Mouse (Mus musculus) inflammation-experienced regulatory T-cells, adult 6 months (primary cell): ENCODE measurements around the gene Sdc1. TPM values are rescaled to one million over a fixed set of nuclear protein-coding genes. Genes with fewer than 3 reads are reported as not detected.

Source experiments
- ATAC-seq: one replicate; pipeline ENCODE4 v1.8.0; 2017
- polyA plus RNA-seq, 3 experiments: library from polyadenylated mRNA; unstranded; fragments of 100-300 nt; shearing (Covaris generic); gene quantifications; one replicate each; pipeline ENCODE4 v1.2.1; 2017

Sdc1 gene
- polyA plus RNA-seq, 3 experiments from 2014 or later = 0.30 to 0.74 TPM; not detected in 1

DNA sequence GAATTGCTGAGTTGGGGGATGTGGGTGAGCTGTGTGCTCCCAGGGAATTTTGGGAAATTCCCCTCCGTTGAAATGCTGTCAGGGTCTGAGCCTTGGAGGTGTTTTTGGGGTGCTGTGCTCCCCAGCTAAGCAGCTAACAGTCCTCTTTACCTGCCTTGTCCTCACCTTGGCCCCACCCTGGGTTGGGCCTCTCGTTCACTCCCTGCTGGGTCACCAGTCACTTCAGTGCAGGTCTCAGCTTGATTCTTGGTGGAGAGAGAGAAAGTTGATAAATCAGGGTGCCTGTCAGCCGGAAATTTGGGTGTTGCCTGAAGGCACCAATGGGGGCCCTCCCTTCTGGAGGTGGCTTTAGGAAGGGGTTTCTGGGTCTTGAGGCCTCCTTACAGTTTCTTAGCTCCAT, 11.4 kb downstream of the Sdc1 start:
- no peak for ATAC-seq

GRCm38 (mm10) chr12:8784189-8784588, 13.1 kb downstream of the Sdc1 start:
- no peak for ATAC-seq

- no peak for ATAC-seq
Observed at GRCm38 (mm10) chr12:8786476-8786875, 15.4 kb downstream of the Sdc1 start.

GRCm38 (mm10) chr12:8786984-8787730, 16.0 kb downstream of the Sdc1 start:
- ATAC-seq = no peak

GRCm38 (mm10) chr12:8788469-8788868, 17.3 kb downstream of the Sdc1 start:
- ATAC-seq = no peak

- no peak for ATAC-seq
Observed at GRCm38 (mm10) chr12:8790615-8791014, 19.5 kb downstream of the Sdc1 start.

DNA sequence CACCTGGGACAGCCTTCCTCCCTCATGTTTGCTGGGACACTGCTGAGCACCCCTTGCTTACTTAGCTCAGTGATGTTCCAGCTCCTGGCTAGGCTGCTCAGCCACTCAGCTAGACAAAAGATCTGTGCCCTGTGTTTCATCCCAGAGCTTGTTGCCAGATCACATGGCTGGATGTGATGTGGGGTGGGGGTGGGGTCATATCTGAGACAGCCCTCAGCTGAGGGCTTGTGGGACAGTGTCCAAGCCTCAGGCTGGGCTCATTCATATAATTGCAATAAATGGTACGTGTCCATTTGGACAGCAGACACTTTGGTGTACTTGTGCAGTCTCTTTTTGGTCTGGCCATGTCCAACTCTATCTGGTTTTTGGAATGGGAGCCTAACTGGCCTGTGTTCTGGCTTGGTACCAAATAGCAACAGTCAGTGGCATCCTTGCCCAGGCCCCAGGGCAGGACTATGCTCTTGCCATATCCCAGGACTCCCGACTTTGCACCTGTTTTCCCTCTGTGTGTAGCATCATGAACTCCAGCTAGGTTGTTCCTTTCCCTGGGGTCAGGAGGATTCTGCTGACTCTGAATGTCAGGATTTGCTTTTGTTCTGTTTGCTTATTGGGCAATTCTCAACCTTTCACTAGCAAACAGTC, 22.4 kb downstream of the Sdc1 start:
- ATAC-seq = no peak

- ATAC-seq = no peak
Observed at GRCm38 (mm10) chr12:8797936-8798335, 26.8 kb downstream of the Sdc1 start.

- no peak for ATAC-seq
Observed at GRCm38 (mm10) chr12:8798486-8799020, 27.4 kb downstream of the Sdc1 start.

GRCm38 (mm10) chr12:8803421-8804076, 32.4 kb downstream of the Sdc1 start:
- ATAC-seq = no peak

- no peak for ATAC-seq
Observed at GRCm38 (mm10) chr12:8804077-8804456, 32.9 kb downstream of the Sdc1 start.

- ATAC-seq = no peak
Observed at GRCm38 (mm10) chr12:8804934-8805722, 34.0 kb downstream of the Sdc1 start.

GRCm38 (mm10) chr12:8809086-8809485, 38.0 kb downstream of the Sdc1 start:
- no peak for ATAC-seq

GRCm38 (mm10) chr12:8809626-8810025, 38.5 kb downstream of the Sdc1 start:
- ATAC-seq = no peak

DNA sequence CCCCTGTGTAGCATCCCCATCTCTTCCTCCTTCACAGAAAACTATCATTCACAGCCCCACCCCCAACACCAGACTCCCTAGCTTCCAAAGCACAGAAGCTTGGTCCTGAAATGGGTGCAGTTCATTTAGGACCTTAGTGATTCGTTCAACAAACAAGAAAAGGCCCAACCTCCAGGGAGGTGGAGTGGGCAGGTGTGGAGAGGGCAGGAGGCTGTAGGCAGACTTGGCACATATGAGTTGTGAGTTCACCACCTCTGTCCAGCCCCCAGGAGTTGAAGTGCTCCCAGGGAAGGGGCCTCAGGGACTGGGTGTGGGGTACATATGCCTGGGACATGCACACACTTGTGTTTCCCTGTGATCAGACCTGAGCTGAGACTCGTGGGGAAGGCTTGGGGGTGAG, 39.8 kb downstream of the Sdc1 start:
- ATAC-seq = no peak

DNA sequence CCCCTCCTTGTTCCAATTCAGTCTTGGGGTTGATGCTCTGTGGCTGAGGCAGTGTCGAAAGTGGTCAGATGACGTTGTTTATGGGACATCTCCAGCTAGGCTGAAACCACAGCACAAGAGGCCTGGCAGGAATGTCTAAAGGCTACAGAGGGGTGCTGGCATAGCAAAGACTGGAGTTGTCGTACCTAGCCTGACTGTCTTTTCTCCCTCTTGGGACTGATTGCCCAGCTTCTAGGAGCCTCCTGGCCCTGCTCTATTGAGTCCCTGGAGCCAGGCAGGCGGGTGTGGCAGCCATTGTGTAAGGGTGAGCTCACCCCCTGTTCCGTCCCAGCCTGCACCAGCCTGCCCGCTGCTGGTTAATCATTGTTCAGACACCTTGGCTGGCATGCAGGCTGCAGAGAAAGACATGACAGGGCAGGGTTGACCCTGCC, 40.3 kb downstream of the Sdc1 start:
- ATAC-seq = no peak

DNA sequence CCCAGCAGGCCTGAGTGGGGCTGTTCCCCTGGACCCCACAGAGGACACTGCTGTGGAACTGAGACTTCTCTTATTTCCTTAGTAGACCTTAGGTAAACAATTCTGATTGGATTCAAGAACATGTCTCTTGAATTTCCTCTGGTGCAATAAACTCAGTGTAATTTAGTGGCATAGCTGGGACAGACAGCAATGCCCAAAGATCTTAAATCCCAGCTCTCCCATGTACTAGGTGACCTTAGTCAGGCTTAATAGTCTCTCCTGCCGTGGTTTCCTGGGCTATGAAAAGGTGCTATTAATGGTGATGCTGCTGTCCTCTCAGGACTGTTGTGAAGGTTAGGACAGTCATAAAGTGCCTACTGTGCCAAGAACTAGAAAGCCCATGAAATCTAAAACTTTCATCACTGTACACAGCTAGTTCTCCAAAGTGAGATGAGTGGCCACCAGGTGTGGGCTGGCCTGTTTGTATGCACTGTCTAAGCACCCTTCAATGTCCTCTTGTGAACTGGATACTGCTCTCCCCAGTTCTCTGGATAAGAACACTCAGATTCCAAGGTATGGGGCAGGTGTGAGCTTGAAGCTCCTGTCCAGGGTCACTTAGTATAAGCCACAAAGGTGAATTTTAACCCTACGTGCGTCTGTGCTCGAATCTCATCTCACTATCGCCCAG, 40.9 kb downstream of the Sdc1 start:
- ATAC-seq = no peak

DNA sequence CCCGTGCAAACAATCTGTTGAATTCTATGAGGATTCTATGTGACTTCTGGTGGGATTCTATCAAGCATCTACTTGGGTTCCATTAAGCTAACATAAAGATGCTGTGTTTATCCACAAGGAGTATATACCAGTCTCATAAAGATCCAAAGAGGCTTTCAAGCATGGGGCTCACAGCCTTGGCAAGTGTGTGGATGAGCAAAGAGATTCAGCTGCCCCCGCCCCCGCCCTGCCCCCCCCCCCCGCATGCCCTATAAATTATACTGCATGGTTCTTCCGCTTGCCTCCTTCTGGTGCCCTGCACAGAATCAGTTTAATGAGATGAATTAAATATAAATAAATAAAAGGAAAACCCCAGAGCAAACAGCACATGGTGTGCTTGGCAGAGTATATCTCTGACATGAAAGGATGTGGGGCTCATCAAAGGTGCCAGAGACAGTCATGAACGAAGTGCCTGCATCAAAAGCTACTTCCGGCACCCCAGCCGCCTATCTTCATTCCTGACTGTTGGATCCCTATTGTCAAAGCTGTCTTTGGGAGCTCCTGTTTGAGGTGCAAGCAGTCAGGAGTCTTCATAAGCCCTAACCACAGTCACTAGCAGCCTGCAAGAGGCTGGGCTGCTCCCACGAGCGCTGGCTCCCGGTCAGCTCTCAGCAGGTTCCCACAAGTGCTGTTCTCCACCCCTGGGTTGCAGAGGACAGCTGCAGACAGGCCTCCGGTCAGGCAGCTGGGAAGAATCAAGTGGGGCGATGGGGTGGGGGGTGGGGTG, 46.5 kb downstream of the Sdc1 start:
- no peak for ATAC-seq

- ATAC-seq = no peak
Observed at GRCm38 (mm10) chr12:8818233-8818672, 47.1 kb downstream of the Sdc1 start.

DNA sequence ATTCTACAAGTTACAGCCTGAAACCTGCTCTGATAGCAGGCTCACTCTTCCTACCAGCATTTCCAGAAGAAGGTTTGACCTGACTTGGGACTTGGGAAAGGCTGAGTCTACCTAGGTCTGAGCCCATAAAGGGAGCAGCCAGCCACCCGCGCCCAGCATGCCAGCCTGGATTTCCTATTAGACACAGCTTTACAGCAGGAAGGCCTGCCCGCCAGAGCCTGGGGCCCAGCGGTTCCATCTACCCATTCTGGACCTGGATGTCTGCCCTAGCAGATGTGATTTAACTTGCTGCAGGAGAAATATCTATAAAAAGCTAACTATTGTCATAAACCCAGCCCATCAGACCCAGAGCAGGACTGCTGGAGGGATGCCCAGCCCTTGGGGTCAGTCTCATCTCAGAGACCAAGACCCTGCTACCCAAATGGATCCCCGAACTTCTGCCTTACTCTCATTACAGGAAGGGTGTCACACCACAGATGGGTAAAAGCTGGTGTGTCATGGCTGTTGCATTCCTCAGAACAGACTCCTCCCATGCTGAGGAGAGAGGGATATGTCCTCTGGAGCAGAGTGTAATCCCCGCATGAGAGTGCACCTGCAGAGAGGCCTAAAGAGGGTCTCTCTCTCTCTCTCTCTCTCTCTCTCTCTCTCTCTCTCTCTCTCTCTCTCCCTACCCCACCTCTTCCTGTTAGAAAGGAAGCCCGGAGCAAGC, 54.0 kb downstream of the Sdc1 start:
- ATAC-seq = no peak
